Mouse (Mus musculus): ENCODE results near the gene Ago4. TPM values are rescaled to one million over a fixed set of nuclear protein-coding genes. Genes with fewer than 3 reads are reported as not detected.

Gene Ago4
- polyA plus RNA-seq, 1 experiment = 0.02 TPM

DNA sequence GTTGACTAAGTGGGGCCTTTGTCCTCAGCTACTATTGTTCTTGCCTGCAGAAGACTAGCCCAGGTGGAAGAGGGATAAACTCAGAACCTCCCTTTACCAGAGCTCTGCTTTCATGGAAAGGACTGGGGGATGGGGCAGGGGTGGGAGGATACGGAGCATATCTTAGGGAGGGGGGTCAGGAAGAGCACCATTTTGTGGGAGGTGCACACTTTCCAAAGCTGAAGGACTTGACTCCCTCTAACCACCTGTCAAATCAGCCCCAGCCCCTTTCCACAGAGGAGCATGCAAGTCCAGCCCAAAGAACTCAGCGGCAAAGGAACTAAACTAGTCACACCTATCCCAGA is 68.4 kb downstream of the Ago4 start:
- peaks cover 26% of the 10 kb centered on the region for H3K36me3 ChIP-seq (replicated peaks; ENCODE audit: low read length)
- H3K9me3 ChIP-seq = no peaks in the 10 kb centered on the region
- no peak overlapping the region for H3K4me3 ChIP-seq (replicated peaks)
- peaks cover 56% of the 10 kb centered on the region for H3K4me1 ChIP-seq
- H3K27me3 ChIP-seq (replicated peaks) = no peaks in the 10 kb centered on the region
- TF ChIP-seq GATA1 (IDR thresholded peaks at IDR 0.05; ENCODE audit: borderline replicate concordance, low read length) (no peak), FLI1 (IDR thresholded peaks at IDR 0.05; ENCODE audit: low read length) (no peak)

DNA sequence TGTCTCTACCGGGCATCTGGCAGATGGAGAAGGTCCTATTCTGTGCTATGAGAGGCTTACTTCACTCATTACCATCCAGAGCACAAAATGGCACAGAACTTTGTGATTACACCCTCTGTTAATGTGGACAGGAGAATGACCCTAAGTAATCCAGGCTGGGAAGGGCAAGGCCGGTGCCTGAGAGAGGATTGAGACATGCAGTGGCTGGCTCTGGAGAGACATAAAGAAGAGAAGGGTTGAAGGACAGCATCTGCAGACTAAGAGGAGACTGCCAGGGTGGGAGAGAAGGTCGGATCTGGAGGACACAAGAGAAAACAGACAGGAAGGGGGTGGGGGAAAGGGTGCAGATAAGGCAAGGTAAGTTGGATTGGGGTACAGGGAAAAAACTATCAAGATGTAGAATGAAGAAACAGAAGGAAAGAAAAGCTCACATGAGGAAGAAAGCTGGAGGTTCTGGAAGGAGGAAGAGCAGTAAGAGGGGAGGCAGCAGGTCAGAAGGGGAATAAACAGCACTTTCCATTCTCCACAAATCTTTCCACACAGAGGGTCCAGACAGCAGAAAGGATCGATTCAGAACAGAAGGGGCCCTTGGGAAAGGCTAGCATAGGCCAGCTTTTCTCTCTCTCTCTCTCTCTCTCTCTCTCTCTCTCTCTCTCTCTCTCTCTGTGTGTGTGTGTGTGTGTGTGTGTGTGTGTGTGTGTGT is 68.9 kb downstream of the Ago4 start:
- Histone ChIP-seq H3K27me3 (replicated peaks) (no peaks in the 10 kb centered on the region), H3K4me1 (peaks cover 56% of the 10 kb centered on the region), H3K36me3 (replicated peaks; ENCODE audit: low read length) (peaks cover 31% of the 10 kb centered on the region), H3K4me3 (replicated peaks) (no peak overlapping the region), H3K9me3 (no peaks in the 10 kb centered on the region)
- no peak for TF ChIP-seq FLI1 (IDR thresholded peaks at IDR 0.05; ENCODE audit: low read length)
- TF ChIP-seq GATA1 (IDR thresholded peaks at IDR 0.05; ENCODE audit: borderline replicate concordance, low read length) = no peak

DNA sequence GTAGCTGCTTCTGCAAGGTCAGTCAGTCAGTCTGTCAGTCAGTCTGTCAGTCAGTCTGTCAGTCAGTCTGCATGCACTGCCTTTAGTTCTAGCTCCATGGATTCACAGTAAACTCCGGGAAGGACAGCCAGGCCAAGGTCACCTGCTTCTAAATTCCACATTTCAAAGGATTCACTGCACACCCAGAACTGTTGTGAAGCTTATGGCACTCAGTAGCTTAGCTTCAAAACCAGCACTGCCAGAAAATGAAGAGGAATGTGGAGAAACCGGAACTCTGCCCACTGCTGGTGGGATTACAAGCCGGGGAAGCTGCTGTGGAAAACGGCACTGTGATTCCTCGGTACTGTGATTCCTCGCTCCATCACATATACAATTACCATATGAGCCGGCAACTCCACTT is 77.8 kb downstream of the Ago4 start:
- Histone ChIP-seq H3K4me3 (replicated peaks) (no peak overlapping the region), H3K9me3 (peaks cover 4% of the 10 kb centered on the region; the same call in 1 of the 2 replicates), H3K36me3 (replicated peaks; ENCODE audit: low read length) (peaks cover 98% of the 10 kb centered on the region), H3K4me1 (peaks cover 2% of the 10 kb centered on the region; the same call in 1 of the 2 replicates), H3K27me3 (replicated peaks) (no peaks in the 10 kb centered on the region)
- TF ChIP-seq GATA1 (IDR thresholded peaks at IDR 0.05; ENCODE audit: borderline replicate concordance, low read length) (no peak), FLI1 (IDR thresholded peaks at IDR 0.05; ENCODE audit: low read length) (no peak)

DNA sequence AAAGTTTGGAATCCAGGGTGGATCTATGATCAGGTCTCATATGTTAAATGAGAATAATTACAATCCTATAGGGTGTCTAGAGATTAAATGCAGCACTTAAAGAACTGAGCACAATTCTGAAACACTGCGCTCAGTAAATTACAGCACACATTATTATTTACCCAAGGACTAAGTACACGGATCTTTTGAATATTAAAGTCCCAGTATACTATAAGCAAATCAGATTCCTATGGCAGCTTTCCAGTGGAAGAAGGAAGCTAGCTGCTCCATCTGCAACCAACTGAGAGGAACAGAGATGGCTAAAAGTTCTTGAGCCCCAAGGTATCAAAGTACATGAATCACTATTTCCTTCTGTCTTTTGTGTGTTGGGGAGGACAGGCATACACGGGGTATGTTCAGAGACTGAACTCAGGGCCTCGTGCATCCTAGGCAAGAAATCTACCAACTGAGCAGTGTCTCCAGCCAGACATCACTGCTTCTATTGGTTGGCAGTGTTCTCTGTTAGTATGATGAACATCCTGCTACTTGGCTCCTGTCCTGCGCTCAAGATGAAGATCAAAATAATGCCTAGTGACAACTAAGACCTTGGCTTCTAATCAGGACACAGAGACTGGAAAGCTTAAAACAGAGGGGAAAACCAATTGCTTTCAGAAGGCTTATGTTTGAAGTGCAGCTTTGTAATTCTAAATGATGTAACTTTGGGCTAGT is 78.6 kb downstream of the Ago4 start:
- H3K4me3 ChIP-seq (replicated peaks) = no peak overlapping the region
- peaks cover 4% of the 10 kb centered on the region; the same call in 1 of the 2 replicates for H3K9me3 ChIP-seq
- no peaks in the 10 kb centered on the region for H3K27me3 ChIP-seq (replicated peaks)
- peaks cover 97% of the 10 kb centered on the region for H3K36me3 ChIP-seq (replicated peaks; ENCODE audit: low read length)
- peaks cover 3% of the 10 kb centered on the region; the same call in 1 of the 2 replicates for H3K4me1 ChIP-seq
- TF ChIP-seq GATA1 (IDR thresholded peaks at IDR 0.05; ENCODE audit: borderline replicate concordance, low read length) (no peak), FLI1 (IDR thresholded peaks at IDR 0.05; ENCODE audit: low read length) (no peak)

GRCm38 (mm10) chr4:126450268-126450667 is 83.0 kb downstream of the Ago4 start:
- H3K36me3 ChIP-seq (replicated peaks; ENCODE audit: low read length) = peaks cover 91% of the 10 kb centered on the region
- peaks cover 4% of the 10 kb centered on the region; the same call in 1 of the 2 replicates for H3K9me3 ChIP-seq
- no peaks in the 10 kb centered on the region for H3K27me3 ChIP-seq (replicated peaks)
- H3K4me1 ChIP-seq = peaks cover 3% of the 10 kb centered on the region; the same call in 1 of the 2 replicates
- no peak overlapping the region for H3K4me3 ChIP-seq (replicated peaks)
- TF ChIP-seq GATA1 (IDR thresholded peaks at IDR 0.05; ENCODE audit: borderline replicate concordance, low read length) = no peak
- no peak for TF ChIP-seq FLI1 (IDR thresholded peaks at IDR 0.05; ENCODE audit: low read length)

- Histone ChIP-seq H3K36me3 (replicated peaks; ENCODE audit: low read length) (peaks cover 87% of the 10 kb centered on the region), H3K27me3 (replicated peaks) (no peaks in the 10 kb centered on the region), H3K4me3 (replicated peaks) (no peak overlapping the region), H3K4me1 (peaks cover 3% of the 10 kb centered on the region; the same call in 1 of the 2 replicates), H3K9me3 (no peaks in the 10 kb centered on the region)
- TF ChIP-seq FLI1 (IDR thresholded peaks at IDR 0.05; ENCODE audit: low read length) (no peak), GATA1 (IDR thresholded peaks at IDR 0.05; ENCODE audit: borderline replicate concordance, low read length) (no peak)
Measured at GRCm38 (mm10) chr4:126447126-126447525, 86.1 kb downstream of the Ago4 start.

DNA sequence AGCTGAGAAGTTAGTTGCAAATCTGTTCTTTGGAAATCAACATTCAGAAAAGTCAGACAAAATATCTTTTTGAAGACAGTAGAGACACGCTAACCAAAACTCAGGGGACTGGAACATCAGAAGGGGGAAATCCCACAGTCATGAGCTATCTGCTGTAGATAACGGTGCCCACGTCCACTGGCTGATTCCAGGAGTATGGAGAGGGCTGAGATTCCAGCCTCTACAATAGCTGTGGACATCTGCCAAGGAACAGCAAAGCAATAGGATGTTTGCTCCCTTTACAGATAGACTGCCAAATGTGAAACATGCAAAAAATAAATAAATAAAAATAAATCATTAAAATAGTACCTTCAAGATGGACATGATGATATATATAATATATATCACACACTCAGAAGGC is 88.7 kb downstream of the Ago4 start:
- Histone ChIP-seq H3K36me3 (replicated peaks; ENCODE audit: low read length) (peaks cover 90% of the 10 kb centered on the region), H3K4me3 (replicated peaks) (no peak overlapping the region), H3K9me3 (no peaks in the 10 kb centered on the region), H3K4me1 (peaks cover 3% of the 10 kb centered on the region; the same call in 1 of the 2 replicates), H3K27me3 (replicated peaks) (no peaks in the 10 kb centered on the region)
- TF ChIP-seq FLI1 (IDR thresholded peaks at IDR 0.05; ENCODE audit: low read length) (no peak), GATA1 (IDR thresholded peaks at IDR 0.05; ENCODE audit: borderline replicate concordance, low read length) (no peak)

Other genes starting within 250 kb of the Ago4 start
- not detected in 2 replicates for gene Col8a2, start 246.7 kb downstream of the Ago4 start, polyA plus RNA-seq (2012; ENCODE audit: insufficient read depth, low replicate concordance)
- 28.0 and 35.0 TPM in 2 replicates for gene Adprhl2, start 211.8 kb downstream of the Ago4 start, polyA plus RNA-seq (2012; ENCODE audit: insufficient read depth, low replicate concordance)
- not detected in 2 replicates for gene Tekt2, start 207.8 kb downstream of the Ago4 start, polyA plus RNA-seq (2012; ENCODE audit: insufficient read depth, low replicate concordance)
- gene Ago3, start 103.9 kb downstream of the Ago4 start, polyA plus RNA-seq (2012; ENCODE audit: insufficient read depth, low replicate concordance) = 0.02 and 4.4 TPM in 2 replicates
- 2.3 and 3.6 TPM in 2 replicates for gene Ago1, start 64.9 kb downstream of the Ago4 start, polyA plus RNA-seq (2012; ENCODE audit: insufficient read depth, low replicate concordance)
- gene Clspn, start 23.5 kb upstream of the Ago4 start, polyA plus RNA-seq (2012; ENCODE audit: insufficient read depth, low replicate concordance) = 1.7 TPM in 1 of 2 replicates, not detected in the other
- 0.07 TPM in 1 of 2 replicates, not detected in the other for gene 5730409E04Rik, start 76.3 kb upstream of the Ago4 start, polyA plus RNA-seq (2012; ENCODE audit: insufficient read depth, low replicate concordance)
- gene Psmb2, start 144.2 kb upstream of the Ago4 start, polyA plus RNA-seq (2012; ENCODE audit: insufficient read depth, low replicate concordance) = 40.3 and 113 TPM in 2 replicates
- gene Tfap2e, start 202.8 kb upstream of the Ago4 start, polyA plus RNA-seq (2012; ENCODE audit: insufficient read depth, low replicate concordance) = not detected in 2 replicates
- gene Ncdn, start 220.0 kb upstream of the Ago4 start, polyA plus RNA-seq (2012; ENCODE audit: insufficient read depth, low replicate concordance) = 33.6 and 37.4 TPM in 2 replicates
- 18.6 and 47.8 TPM in 2 replicates for gene AU040320, start 220.1 kb upstream of the Ago4 start, polyA plus RNA-seq (2012; ENCODE audit: insufficient read depth, low replicate concordance)